Mouse (Mus musculus) layer of hippocampus, postnatal 36 days (tissue): ENCODE results near the gene Camsap3. TPM values are rescaled to one million over a fixed set of nuclear protein-coding genes. Genes with fewer than 3 reads are reported as not detected.
"Not testable (repeated sequence)": the region's sequence is repeated elsewhere in the genome, so short reads cannot be mapped to it uniquely, and the experiment has no call there.

ENCODE experiments used
- DNase-seq, 2 experiments: peaks; one replicate each; pipeline ENCODE4 v3.0.0; 2022
- total RNA-seq, 2 experiments: library from RNA; stranded (reverse); gene quantifications; 2 replicates each; pipeline ENCODE4 v1.2.3; 2021

Gene Camsap3
- 10 to 100 TPM; 34.4 to 41.0 TPM for total RNA-seq

DNA sequence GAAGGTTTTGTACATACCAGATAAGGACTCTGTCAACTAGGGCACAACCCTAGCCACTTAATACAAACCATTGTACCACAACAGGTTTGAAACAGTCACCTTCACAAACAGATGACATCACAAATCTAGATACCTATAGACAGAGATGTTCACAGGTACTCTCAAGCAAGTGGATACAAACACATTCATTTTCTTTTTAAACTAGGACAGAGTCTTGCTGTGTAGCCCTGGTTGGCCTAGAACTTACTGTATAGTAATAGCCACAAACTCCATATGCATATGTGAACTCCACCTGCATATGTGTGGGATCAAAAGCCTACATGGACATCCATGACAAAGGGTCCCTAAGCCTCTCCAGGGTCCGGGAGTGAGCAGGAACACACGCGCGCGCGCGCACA is at the start of gene Camsap3:
Gene Camsap3 (plus strand): TSS at position 301 of the 398 bp plus-strand sequence.
- no peak for DNase-seq

GRCm38 (mm10) chr8:3537666-3538065 is 49.4 kb upstream of the Camsap3 start:
- no peak for DNase-seq

- DNase-seq: no peak
These were observed 47.9 kb upstream of the Camsap3 start for GRCm38 (mm10) chr8:3539146-3539545.

- DNase-seq: no peak
These were observed 47.0 kb upstream of the Camsap3 start for GRCm38 (mm10) chr8:3540076-3540475.

- no peak for DNase-seq
These were observed 40.6 kb upstream of the Camsap3 start for GRCm38 (mm10) chr8:3546511-3546910.

- no peak for DNase-seq
These were observed 34.9 kb upstream of the Camsap3 start for GRCm38 (mm10) chr8:3552240-3552639.

DNA sequence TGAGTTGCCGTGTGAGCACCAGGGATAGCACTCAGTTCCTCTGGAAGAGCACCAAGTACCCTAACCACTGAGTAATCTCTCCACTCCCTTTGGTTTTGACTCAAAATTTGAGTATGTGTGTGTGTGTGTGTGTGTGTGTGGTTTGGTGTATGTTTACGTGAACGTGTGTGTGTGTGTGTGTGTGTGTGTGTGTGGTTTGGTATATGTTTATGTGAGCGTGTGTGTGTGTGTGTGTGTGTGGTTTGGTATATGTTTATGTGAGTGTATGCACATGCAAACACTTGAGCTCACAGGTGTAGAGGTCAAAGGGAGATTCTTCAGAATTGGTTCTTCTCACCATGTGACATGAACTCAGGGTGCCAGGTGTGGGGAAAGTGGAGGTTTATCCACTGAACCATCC is 31.0 kb upstream of the Camsap3 start:
- DNase-seq: no peak

DNA sequence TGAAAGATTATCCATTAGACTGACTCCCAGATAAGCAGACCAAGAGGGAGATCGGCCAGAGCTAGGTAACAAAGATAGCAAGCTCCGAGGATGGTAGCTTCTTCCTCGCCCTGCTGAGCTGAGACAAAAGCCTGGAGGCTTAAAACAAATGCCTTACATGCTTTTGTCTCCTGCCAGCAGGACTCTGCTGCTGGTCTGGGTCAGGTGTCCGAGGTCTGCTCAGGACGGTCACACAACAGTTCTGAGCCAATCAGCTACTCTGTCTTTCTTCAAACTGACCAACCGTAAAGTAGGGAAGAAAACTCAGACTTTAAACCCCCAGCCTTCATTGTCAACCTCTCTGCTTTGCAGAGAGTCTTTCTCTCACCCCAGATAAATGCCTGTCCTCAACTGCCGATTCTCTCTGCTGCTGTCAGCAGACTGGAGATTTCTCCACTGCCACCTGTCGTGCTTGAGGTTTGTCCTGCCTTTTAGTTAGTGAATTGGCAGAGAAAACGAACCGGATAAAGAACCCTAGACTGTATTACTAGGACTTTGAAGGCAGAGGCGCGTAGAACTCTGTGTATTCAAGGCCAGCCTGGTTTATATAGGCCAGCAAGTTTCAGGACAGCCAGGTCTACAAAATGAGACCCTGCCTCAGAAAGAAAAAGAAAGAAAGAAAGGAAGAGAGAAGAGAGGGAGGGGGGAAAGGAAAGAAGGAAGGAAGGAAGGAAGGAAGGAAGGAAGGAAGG is 19.3 kb upstream of the Camsap3 start, which contains the start of gene C330021F23Rik:
Gene C330021F23Rik (plus strand): TSS at position 350 of the 731 bp plus-strand sequence.
- DNase-seq: no peak

DNA sequence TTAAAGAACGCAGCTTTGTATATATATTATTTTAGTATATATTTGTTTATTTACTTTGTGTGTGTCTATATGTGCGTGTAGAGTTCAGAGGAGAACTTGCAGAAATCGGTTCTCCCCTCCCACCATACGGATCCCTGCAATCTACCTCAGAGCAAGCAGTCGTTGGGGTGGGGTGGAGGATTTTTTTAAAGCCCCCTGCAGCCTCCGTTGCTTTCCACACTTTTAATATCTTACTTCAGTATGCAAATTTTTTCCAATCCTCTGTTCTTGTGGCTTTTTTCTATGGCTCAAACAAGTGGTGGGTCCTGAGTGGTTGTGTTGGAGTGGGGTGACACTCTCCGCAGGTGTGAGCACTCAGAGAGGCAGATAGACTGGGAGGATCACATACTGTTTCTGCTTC is 18.7 kb upstream of the Camsap3 start:
- no peak for DNase-seq

DNA sequence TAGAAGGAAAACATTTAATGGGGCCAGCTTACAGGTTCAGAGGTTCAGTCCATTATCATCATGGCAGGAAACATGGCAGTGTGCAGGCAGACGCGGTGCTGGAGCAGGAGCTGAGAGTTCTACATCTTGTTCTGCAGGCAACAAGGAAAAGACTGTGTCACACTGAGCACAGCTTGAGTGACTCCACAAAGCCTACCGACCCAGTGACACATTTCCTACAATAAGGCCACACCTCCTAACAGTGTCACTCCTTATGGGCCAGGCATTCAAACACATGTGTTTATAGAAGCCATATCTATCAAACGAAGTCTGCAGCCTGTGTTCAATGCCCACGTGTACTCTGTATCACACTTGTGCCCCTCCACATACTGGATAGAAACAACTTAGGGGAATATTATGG is 17.3 kb upstream of the Camsap3 start:
- DNase-seq: no peak

- DNase-seq: no peak
These were observed 12.5 kb upstream of the Camsap3 start for GRCm38 (mm10) chr8:3574546-3574945.

- DNase-seq: no peak
These were observed 10.7 kb upstream of the Camsap3 start for GRCm38 (mm10) chr8:3576211-3576960.

- DNase-seq: no peak
These were observed 7.4 kb upstream of the Camsap3 start for GRCm38 (mm10) chr8:3579390-3580364.

DNA sequence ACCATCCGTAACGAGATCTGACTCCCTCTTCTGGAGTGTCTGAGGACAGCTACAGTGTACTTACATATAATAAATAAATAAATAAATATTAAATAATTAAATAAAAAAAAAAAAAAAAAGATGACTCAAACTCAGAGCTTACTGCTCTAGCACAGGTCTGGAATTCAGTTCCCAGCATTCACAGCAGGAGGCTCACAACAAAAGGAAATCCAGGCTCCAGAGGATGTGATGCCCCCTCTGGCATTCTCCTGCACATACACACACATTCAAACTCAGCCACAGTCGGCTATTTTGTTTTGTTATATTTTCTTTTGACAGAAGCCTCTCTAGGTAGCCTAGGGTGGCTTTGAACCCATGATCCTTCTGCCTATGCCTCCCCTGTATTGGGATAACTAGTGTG is 5.1 kb upstream of the Camsap3 start:
- not testable (repeated sequence) for DNase-seq

- DNase-seq: no peak
These were observed 641 bp upstream of the Camsap3 start for GRCm38 (mm10) chr8:3586452-3586851.

GRCm38 (mm10) chr8:3587391-3588257 is 531 bp downstream of the Camsap3 start:
- DNase-seq: peak; percentile 58 to 64

- no peak for DNase-seq
These were observed 1.2 kb downstream of the Camsap3 start for GRCm38 (mm10) chr8:3588258-3588633.

- no peak for DNase-seq
These were observed 6.4 kb downstream of the Camsap3 start for GRCm38 (mm10) chr8:3593470-3593869.

DNA sequence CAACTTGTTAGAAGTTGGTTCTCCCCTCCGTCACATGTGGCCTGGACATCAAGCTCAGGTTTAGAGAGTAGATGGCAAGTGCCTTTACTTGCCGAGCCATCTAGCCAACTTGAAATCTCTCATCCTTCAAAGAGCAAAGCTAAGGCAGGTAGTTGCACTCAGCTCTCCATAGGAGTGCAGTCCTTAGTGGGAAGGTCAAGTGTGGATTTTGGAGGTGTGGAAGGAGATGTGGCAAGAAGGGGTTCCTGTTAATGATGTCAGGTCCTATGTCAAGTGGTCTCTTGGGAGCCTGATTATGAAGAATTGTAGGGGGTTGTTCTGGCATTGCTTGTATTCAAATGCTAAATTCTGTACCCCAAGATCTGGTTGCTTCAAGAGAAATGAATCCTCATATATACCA is 7.4 kb downstream of the Camsap3 start:
- DNase-seq: no peak

- DNase-seq: no peak
These were observed 11.0 kb downstream of the Camsap3 start for GRCm38 (mm10) chr8:3598054-3598453.

GRCm38 (mm10) chr8:3599219-3599618 is 12.1 kb downstream of the Camsap3 start:
- no peak for DNase-seq

- no peak for DNase-seq
These were observed 13.3 kb downstream of the Camsap3 start for GRCm38 (mm10) chr8:3600401-3600800.
